ENCODE assay signal across 13 mouse cellular contexts in genomic region chr8:10854600-10854999, GRCm38 (mm10).
DNase-seq lines count a peak whose midpoint lies in the region; ATAC-seq lines count a peak whose summit lies in the region.
"Had no signal": no experiment of that assay in that cellular context is flagged by ENCODE, and none has a peak within 500 bp of the region (broad histone marks: within the 10 kb centered on the region; RNA-seq: fewer than 3 reads in every experiment).

No protein-coding gene starts in this region.

- peaks cover 10% of the 10 kb centered on the region for H3K4me1 ChIP-seq in megakaryocyte, embryonic 14.5 days
- peaks cover 10% of the 10 kb centered on the region for H3K4me1 ChIP-seq in liver, embryonic 13.5 days (replicated peaks)
- H3K4me1 ChIP-seq: limb, embryonic 15.5 days had no signal

- peak overlapping the region; percentile 42 for H3K4me3 ChIP-seq in megakaryocyte, embryonic 14.5 days (replicated peaks)
- no peak overlapping the region for H3K4me3 ChIP-seq in liver, embryonic 13.5 days (replicated peaks)
- H3K4me3 ChIP-seq: left cerebral cortex, adult 2 months; limb, embryonic 15.5 days had no signal

- H3K9me3 ChIP-seq in megakaryocyte, embryonic 14.5 days: no peaks in the 10 kb centered on the region
- H3K9me3 ChIP-seq in liver, embryonic 13.5 days (replicated peaks): no peaks in the 10 kb centered on the region
- H3K9me3 ChIP-seq: limb, embryonic 15.5 days had no signal

- H3K27ac ChIP-seq in liver, embryonic 13.5 days: peak overlapping the region; percentile 63
- H3K27ac ChIP-seq: left cerebral cortex, adult 2 months; limb, embryonic 15.5 days; macrophage had no signal

- peaks cover 84% of the 10 kb centered on the region for H3K27me3 ChIP-seq in megakaryocyte, embryonic 14.5 days (replicated peaks)
- no peaks in the 10 kb centered on the region for H3K27me3 ChIP-seq in liver, embryonic 13.5 days
- H3K27me3 ChIP-seq: limb, embryonic 15.5 days had no signal

- 30% methylated on average over 6 of the region's 6 CpGs for WGBS in liver, embryonic 13.5 days (ENCODE audit: insufficient replicate concordance)

- ATAC-seq in megakaryocyte, adult 5-6 weeks (ENCODE audit: poor library complexity, severe bottlenecking): no peak
- peak; percentile 81 for ATAC-seq in liver, embryonic 13.5 days (ENCODE audit: low read depth)

- no peaks in the 10 kb centered on the region for H3K36me3 ChIP-seq in megakaryocyte, embryonic 14.5 days (replicated peaks; ENCODE audit: low read length)
- H3K36me3 ChIP-seq in liver, embryonic 13.5 days: no peaks in the 10 kb centered on the region
- H3K36me3 ChIP-seq: limb, embryonic 15.5 days had no signal

- DNase-seq in kidney, adult 9 months: peak; percentile 65
- no peak for DNase-seq in liver, embryonic 13.5 days
- no peak for DNase-seq in right cerebral cortex, postnatal 36 days (ENCODE audit: low spot score in 2 of 2)
- DNase-seq in gastrocnemius, adult 8-10 months (ENCODE audit: low spot score in 2 of 2): no peak
- no peak for DNase-seq in Muller cell, postnatal 12 days (ENCODE audit: inconsistent ontology term)
- DNase-seq: cerebellum, adult 2 months; heart, adult 18-20 months; thymus, postnatal 36 days had no signal

- H3K9ac ChIP-seq in liver, embryonic 13.5 days: no peak overlapping the region
- H3K9ac ChIP-seq: limb, embryonic 15.5 days had no signal

- no peak overlapping the region for H3K4me2 ChIP-seq in liver, embryonic 13.5 days
- H3K4me2 ChIP-seq: limb, embryonic 15.5 days had no signal
